Mouse (Mus musculus): ENCODE results near the gene Unc5b. TPM values are rescaled to one million over a fixed set of nuclear protein-coding genes. Genes with fewer than 3 reads are reported as not detected.
A peak's percentile ranks its signal among the peaks of the same experiment; 100 is the strongest.
"Not testable (repeated sequence)": the region's sequence is repeated elsewhere in the genome, so short reads cannot be mapped to it uniquely, and the experiment has no call there.

The Unc5b gene
- polyA plus RNA-seq (2015; fragmentation: Nextera tagmentation; extraction: Ambion mirVana), result 8.1 and 8.3 TPM in 2 replicates

DNA sequence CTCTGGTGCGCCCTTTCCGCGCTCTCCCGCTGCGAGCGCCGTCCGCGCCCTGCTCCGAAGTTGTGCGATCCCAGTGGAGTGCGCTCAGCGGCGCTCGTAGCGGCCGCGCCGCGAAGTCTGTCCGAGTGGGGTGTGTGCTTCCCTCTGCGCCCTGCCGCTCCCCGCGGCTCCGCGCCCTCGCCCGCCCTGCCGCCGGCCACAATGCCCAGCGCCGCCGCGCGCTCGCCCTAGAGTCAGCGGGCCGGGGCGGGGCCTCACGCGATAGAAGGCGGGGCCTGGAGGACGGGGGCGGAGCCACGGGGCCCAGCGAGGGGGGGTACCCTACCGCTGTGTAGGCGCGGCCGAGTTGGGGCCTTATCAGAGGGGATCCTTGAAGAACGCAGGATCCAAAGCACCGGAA, at the start of gene Unc5b:
Unc5b (minus strand) TSS at position 203 of the 400 bp plus-strand sequence.
- 1% methylated on average over 46 of the region's 53 CpGs for WGBS
- Histone ChIP-seq H3K27ac (peak within 1 kb of the TSS; percentile 83), H3K36me3 (no peaks in the 10 kb centered on the region), H3K4me1 (peaks cover 53% of the 10 kb centered on the region), H3K9me3 (no peaks in the 10 kb centered on the region), H3K27me3 (peaks cover 41% of the 10 kb centered on the region), H3K4me2 (replicated peaks) (peak within 1 kb of the TSS; percentile 94), H3K9ac (peak within 1 kb of the TSS; percentile 85), H3K4me3 (peak within 1 kb of the TSS; percentile 77)
- ATAC-seq (ENCODE audit: low FRiP score, low read depth), result peak; percentile 94

DNA sequence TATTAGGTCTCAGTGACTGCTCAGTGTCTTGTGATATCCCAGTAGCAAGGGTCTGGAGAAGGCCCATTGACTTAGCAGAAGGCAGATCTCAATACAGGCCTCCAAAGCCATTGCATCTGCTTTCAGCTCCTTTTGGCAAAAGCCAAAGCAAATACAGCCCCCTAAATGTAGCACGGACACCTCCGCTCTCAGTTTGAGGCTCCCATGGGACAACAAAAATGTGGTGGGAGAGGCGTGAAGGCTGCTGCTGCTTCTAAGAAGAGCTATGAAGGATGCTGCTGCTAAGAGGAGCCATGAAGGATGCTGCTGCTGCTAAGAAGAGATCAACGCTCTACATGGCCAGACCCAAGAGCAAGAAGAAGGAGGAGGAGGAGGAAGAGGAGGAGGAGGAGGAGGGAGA, 48.4 kb upstream of the Unc5b start:
- no peak overlapping the region for H3K4me2 ChIP-seq (replicated peaks)
- no peaks in the 10 kb centered on the region for H3K9me3 ChIP-seq
- 76% methylated on average over 4 of the region's 4 CpGs for WGBS
- H3K9ac ChIP-seq, result no peak overlapping the region
- H3K36me3 ChIP-seq, result no peaks in the 10 kb centered on the region
- H3K4me1 ChIP-seq, result no peaks in the 10 kb centered on the region
- ATAC-seq (ENCODE audit: low FRiP score, low read depth), result no peak
- H3K4me3 ChIP-seq, result no peak overlapping the region
- H3K27ac ChIP-seq, result no peak overlapping the region
- no peaks in the 10 kb centered on the region for H3K27me3 ChIP-seq

DNA sequence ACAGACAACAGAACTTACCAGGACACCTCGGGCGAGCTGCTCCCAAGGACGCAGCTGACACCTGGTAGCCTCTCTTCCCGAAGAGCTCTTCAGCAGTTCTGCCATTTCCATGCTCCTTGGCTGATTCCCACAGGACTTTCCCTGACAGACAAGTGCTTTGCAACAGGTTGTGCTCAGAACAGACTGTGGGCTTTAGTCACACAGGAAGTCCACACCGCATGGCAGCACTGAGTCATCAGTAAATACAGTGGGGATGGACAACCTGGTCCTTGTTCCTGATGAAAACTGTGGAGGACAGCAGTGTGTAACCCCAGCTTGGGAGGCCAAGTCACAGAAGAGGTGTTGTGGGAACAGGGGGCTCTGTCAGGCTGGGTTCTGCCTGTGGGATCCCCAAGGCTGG, 45.7 kb upstream of the Unc5b start:
- ATAC-seq (ENCODE audit: low FRiP score, low read depth), result no peak
- Histone ChIP-seq H3K4me2 (replicated peaks) (no peak overlapping the region), H3K4me1 (no peaks in the 10 kb centered on the region), H3K27ac (no peak overlapping the region), H3K9ac (no peak overlapping the region), H3K27me3 (no peaks in the 10 kb centered on the region), H3K36me3 (no peaks in the 10 kb centered on the region), H3K4me3 (no peak overlapping the region), H3K9me3 (no peaks in the 10 kb centered on the region)
- WGBS, result 87% methylated on average over 5 of the region's 5 CpGs

DNA sequence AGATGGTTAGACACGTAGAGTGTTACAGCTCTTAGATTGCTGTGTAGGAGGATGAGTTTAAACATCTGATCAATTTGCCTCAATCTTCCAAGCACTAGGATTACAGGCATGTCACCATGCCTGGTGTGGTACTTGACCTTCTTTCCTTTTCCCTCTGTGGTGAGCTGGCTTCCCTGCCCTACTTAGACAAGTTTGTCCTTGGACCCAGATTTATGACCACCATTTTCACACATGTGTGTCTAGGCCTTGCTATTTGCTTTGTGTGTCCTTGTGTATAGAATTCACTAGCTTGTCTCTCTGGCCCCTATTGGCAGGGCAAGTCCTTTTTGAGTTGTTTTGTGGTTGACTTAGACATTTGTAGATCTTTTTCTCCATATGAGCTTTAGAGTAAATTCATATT, 43.6 kb upstream of the Unc5b start:
- Histone ChIP-seq H3K36me3 (no peaks in the 10 kb centered on the region), H3K9ac (no peak overlapping the region), H3K4me1 (no peaks in the 10 kb centered on the region), H3K4me3 (no peak overlapping the region), H3K9me3 (no peaks in the 10 kb centered on the region), H3K27ac (no peak overlapping the region), H3K4me2 (replicated peaks) (no peak overlapping the region), H3K27me3 (no peaks in the 10 kb centered on the region)
- WGBS, result 91% methylated on average over 1 of the region's 1 CpGs
- no peak for ATAC-seq (ENCODE audit: low FRiP score, low read depth)

DNA sequence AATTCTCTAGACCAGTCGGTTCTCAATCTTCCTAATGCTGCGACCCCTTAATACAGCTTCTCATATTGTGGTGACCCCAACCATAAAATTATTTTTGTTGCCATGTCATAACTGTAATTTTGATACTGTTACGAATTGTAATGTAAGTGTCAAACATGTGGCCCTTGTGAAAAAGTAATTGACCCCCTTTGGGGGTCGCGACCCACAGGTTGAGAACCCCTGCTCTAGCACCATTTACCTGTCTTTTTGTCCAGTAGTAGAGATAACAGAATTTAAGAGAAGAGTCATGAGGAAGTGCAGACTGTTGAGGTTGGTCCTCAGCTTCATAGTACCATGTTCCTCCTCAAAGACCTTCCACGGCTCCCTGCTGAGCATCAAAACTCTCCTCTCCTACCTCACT, 31.9 kb upstream of the Unc5b start:
- H3K9me3 ChIP-seq, result no peaks in the 10 kb centered on the region
- 83% methylated on average over 6 of the region's 6 CpGs for WGBS
- no peaks in the 10 kb centered on the region for H3K36me3 ChIP-seq
- H3K27ac ChIP-seq, result no peak overlapping the region
- H3K4me3 ChIP-seq, result no peak overlapping the region
- H3K4me2 ChIP-seq (replicated peaks), result no peak overlapping the region
- H3K27me3 ChIP-seq, result no peaks in the 10 kb centered on the region
- H3K4me1 ChIP-seq, result peaks cover 10% of the 10 kb centered on the region
- H3K9ac ChIP-seq, result no peak overlapping the region
- ATAC-seq (ENCODE audit: low FRiP score, low read depth), result no peak

DNA sequence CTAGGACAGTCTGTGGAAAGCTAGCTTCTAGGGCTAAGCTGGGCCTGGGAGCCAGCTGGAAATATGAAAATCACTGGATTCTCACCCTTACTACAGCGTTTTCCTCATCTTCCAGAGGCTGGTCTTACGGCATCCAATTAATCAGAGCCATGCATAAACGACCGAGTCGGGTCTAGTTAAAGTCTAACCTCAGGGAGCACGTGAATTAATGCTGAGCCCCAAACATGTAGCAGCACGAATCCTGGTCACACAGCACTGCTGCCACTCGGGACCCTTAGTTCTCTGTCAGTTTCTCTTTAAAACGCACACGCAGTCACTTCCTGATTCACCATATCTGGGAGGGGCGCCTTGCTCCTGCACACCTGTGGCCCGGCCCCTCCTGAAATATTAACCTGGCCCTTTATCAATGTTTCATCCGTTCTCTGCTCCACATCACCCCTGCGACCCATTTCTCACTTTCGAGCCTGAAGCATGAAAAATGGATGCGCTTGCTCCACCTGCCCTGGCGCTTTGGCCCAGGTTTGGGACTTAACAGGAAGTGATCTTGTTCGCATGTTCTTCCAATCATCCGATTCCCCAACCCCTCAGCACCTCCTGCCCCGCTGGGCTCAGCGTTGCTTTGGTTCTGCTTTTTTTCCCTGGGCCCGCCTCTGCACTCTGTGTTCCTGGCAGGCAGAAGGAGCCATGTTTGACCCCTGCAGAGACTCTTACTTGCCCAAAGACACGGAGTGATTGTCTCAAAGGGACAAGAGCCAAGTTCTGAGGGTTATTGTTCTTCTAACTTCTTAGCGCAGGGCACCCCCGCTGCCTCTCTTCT, 31.3 kb upstream of the Unc5b start:
- no peak overlapping the region for H3K27ac ChIP-seq
- H3K27me3 ChIP-seq, result no peaks in the 10 kb centered on the region
- H3K4me2 ChIP-seq (replicated peaks), result no peak overlapping the region
- peaks cover 10% of the 10 kb centered on the region for H3K4me1 ChIP-seq
- H3K4me3 ChIP-seq, result no peak overlapping the region
- WGBS, result 57% methylated on average over 25 of the region's 25 CpGs
- no peak overlapping the region for H3K9ac ChIP-seq
- H3K36me3 ChIP-seq, result no peaks in the 10 kb centered on the region
- H3K9me3 ChIP-seq, result no peaks in the 10 kb centered on the region
- no peak for ATAC-seq (ENCODE audit: low FRiP score, low read depth)

DNA sequence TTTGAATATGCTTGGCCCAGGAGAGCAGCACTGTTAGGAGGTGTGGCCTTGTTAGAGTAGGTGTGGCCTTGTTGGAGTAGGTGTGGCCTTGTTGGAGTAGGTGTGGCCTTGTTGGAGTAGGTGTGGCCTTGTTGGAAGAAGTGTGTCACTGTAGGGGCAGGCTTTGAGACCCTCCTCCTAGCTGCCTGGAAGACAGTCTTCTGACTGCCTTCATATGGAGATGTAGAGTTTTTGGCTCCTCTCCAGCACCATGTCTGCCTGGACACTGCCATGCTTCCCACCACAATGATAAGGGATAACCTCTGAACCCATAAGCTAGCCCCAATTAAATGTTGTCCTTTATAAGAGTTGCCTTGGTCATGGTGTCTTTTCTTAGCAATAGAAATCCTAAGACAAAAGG, 13.9 kb upstream of the Unc5b start:
- not testable (repeated sequence) for H3K9me3 ChIP-seq; H3K27me3 ChIP-seq; ATAC-seq (ENCODE audit: low FRiP score, low read depth); H3K4me3 ChIP-seq; H3K4me2 ChIP-seq (replicated peaks); H3K27ac ChIP-seq; H3K9ac ChIP-seq; H3K4me1 ChIP-seq; H3K36me3 ChIP-seq

DNA sequence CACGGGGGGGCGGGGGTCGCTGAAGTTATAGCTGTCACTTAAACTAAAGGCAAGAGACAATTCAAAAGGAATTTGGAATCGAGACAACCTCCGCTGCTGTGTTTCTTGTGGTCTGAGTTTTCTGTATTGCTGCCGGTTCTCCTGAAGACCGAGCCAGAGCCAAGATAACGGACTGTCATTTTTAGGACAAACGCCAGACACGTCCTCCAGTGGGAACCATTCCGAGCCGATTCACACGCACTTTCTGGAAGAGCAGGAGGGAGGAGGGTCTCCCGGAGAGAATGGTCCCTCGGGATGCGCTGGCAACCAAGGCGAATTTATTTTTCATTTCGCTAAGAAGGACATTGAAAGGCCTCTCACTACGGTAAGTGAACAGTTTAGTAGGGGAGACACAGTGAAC, 7.4 kb upstream of the Unc5b start:
- Histone ChIP-seq H3K4me3 (no peak overlapping the region), H3K9me3 (no peaks in the 10 kb centered on the region), H3K4me2 (replicated peaks) (no peak overlapping the region), H3K36me3 (no peaks in the 10 kb centered on the region), H3K27me3 (peaks cover 8% of the 10 kb centered on the region; the same call in 1 of the 2 replicates), H3K4me1 (no peaks in the 10 kb centered on the region), H3K9ac (no peak overlapping the region), H3K27ac (no peak overlapping the region)
- ATAC-seq (ENCODE audit: low FRiP score, low read depth), result no peak
- WGBS, result 60% methylated on average over 19 of the region's 19 CpGs

DNA sequence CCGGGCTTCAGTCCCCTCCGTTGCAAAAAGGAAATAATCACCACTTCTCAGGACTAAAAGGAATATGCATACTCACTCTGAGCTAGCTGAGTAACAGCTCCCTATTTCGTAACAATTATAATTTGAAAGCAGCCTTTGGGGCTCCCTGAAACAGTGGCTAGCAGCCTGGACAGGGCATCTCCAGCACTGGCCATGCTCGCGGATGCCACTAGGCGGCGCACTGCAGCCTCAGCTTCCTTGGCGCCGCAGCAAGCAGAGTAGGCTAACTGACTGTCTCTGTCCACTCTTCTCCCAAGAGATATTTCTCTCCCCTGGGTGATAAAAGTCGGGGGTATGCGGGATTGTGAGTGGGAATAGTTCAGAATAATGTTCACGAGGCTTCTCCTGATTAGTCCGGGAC, 3.6 kb upstream of the Unc5b start:
- no peak overlapping the region for H3K27ac ChIP-seq
- ATAC-seq (ENCODE audit: low FRiP score, low read depth), result no peak
- peaks cover 27% of the 10 kb centered on the region for H3K27me3 ChIP-seq
- no peak overlapping the region for H3K9ac ChIP-seq
- H3K9me3 ChIP-seq, result no peaks in the 10 kb centered on the region
- H3K4me2 ChIP-seq (replicated peaks), result no peak overlapping the region
- H3K4me1 ChIP-seq, result peaks cover 17% of the 10 kb centered on the region
- WGBS, result 4% methylated on average over 13 of the region's 13 CpGs
- H3K36me3 ChIP-seq, result no peaks in the 10 kb centered on the region
- H3K4me3 ChIP-seq, result no peak overlapping the region

DNA sequence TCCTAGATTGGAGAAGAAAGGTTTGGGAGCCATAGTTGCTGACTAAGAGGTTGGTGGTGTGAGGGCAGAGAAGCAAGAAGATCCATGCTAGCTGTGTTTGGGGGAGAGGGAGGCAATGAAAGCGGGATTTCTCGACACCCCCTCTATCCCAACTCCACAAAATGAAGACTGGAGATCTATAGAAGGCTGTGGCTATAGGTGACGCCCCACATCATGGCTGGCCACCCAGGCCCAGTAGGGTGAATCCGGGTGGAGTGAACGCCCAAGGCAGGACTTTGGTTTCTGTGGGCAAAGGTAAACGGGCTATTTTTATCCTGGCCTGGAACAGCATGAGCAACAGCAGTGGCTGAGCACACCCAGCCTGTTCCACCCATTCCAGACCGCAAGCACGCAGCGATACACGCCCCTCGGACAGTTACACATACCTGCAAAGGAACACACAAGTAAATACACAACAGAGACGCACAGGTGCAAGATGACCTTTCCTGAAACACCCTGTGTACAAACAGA, 1.3 kb upstream of the Unc5b start:
- H3K9me3 ChIP-seq, result no peaks in the 10 kb centered on the region
- no peaks in the 10 kb centered on the region for H3K36me3 ChIP-seq
- WGBS, result 78% methylated on average over 12 of the region's 12 CpGs
- peaks cover 39% of the 10 kb centered on the region for H3K4me1 ChIP-seq
- no peak overlapping the region for H3K9ac ChIP-seq
- no peak for ATAC-seq (ENCODE audit: low FRiP score, low read depth)
- H3K4me3 ChIP-seq, result no peak overlapping the region
- no peak overlapping the region for H3K27ac ChIP-seq
- H3K27me3 ChIP-seq, result peaks cover 41% of the 10 kb centered on the region
- H3K4me2 ChIP-seq (replicated peaks), result no peak overlapping the region

DNA sequence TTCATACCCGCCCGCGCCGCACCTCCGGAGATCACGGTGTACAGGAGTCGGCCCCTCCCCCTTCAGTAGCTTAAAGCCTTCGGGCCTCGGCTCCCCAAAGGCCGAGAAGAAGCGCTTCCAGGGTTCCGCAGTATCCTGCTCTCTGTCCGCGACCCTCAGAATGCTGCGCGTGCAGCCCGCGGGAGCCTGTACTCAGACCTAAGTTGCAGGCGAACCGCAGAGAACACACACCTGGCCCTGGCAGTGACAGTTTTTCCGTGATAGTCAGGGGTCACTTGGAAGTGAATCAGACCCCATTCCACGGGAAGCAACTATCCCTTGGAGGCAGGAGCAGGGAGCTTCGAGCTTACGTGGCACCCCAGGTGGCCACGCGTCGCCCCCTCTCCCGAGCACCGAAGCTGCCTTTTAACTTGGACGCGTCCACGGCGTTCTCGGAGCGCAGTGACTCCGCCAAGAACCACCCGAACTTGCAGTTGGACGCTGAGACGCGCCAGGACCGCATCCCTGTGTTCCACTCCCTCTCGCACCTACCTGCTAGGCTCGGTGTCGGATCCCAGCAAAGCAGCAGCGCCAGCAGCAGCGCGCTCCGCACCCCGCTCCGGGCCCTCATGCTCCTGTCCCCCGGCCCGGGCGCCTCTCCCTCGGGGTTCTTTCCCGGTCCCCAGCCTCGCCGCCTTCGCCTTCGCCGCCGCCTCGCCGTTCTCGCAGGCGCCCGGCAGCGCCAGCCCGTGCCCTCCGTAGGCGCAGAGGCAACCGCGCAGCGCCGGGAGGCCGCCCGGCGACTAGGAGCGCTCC, 628 bp downstream of the Unc5b start:
- no peak for ATAC-seq (ENCODE audit: low FRiP score, low read depth)
- H3K9ac ChIP-seq, result peak overlapping the region; percentile 85
- H3K9me3 ChIP-seq, result no peaks in the 10 kb centered on the region
- H3K27me3 ChIP-seq, result peaks cover 41% of the 10 kb centered on the region
- no peaks in the 10 kb centered on the region for H3K36me3 ChIP-seq
- H3K4me1 ChIP-seq, result peaks cover 59% of the 10 kb centered on the region
- H3K4me2 ChIP-seq (replicated peaks), result peak overlapping the region; percentile 94
- peak overlapping the region; percentile 83 for H3K27ac ChIP-seq
- WGBS, result under 1% methylated on average over 77 of the region's 78 CpGs
- peak overlapping the region; percentile 77 for H3K4me3 ChIP-seq

DNA sequence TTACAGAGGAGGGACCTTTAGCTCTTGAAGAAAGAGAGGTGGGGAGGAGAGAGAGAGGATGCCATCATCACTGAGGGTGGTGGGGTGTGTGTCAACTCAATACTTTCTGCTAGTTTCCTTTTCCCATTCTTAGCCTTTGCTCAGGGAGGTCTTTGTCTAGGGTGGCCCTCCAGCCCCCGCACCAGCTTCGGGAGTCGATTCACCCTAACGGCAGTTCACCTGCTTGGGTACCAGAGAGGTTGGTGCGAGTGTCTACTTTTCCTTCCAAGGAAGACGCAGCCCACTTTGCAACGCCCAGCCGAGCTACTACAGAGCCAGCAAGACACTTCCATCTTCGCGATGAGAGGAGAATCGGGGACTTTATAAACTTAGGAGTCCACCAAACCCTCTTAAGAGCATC, 1.4 kb downstream of the Unc5b start:
- no peak for ATAC-seq (ENCODE audit: low FRiP score, low read depth)
- Histone ChIP-seq H3K27me3 (peaks cover 41% of the 10 kb centered on the region), H3K27ac (no peak overlapping the region), H3K4me1 (peaks cover 66% of the 10 kb centered on the region), H3K9me3 (no peaks in the 10 kb centered on the region), H3K4me3 (peak overlapping the region; percentile 77), H3K9ac (peak overlapping the region; percentile 85), H3K4me2 (replicated peaks) (peak overlapping the region; percentile 94), H3K36me3 (no peaks in the 10 kb centered on the region)
- WGBS, result 1% methylated on average over 11 of the region's 11 CpGs
